Mouse (Mus musculus) right cerebral cortex, adult 2 months (tissue): ENCODE results near the gene Prss45.

Source experiments
- DNase-seq, 2 experiments: peaks; one replicate each; pipeline ENCODE4 v3.0.0; 2021 to 2022; ENCODE audit warnings: low spot score in 2 of 2

Prss45 gene

DNA sequence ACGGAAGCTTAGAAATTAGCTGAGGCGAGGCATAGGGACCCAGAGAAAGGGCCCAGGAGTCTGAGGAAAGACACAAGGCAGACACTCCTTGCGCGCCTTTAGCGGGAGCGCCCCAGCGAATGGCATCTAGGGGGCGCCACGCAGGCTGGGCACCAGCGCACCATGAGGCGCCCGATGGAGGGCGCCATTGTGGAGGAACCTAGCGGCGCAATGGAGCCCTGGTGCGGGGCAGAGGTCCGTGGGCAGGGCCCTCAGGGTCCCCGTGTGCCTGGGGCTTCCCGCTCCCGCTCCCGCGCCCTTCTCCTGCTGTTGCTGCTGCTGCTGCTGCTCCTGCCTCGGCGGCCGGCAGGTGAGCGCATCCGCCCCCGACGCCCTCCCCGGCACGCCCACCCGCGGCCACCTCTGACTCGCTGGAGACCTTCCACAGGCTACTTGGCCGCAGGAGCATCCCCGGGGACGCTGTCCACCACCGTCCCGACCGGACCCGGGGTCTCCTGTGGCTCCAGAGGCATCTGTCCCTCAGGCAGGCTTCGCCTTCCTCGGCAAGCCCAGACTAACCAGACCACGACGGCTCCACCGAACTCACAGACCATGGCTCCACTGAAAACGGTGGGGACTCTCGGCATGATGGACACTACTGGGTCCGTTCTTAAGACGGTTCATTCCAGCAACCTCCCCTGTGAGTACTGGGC lies 23.5 kb downstream of the Prss45 start, which contains the start of gene Prss50:
Gene Prss50, plus strand, starts transcription at position 187 of the 692 bp plus-strand sequence.
- no peak for DNase-seq

DNA sequence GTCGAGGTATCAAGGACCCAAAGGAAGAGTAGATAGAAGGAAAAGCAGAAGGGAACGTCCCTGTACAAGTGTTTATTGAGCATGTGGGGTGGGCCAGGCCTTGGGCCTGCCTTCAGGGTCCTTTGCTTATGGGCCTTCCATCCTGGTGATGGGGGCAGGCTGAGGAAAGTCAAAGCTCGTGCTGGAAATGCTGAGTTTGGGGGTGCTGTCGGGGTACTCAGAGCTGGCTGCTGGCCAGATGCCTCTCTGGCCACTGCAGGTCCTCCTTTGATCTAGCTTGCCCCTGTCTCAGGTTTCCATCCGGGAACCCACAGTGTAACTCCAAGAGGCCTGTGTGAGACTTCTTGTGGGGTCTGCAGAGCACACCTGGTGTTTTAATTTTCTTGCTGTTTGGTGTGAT lies 24.1 kb downstream of the Prss45 start:
- no peak for DNase-seq

DNA sequence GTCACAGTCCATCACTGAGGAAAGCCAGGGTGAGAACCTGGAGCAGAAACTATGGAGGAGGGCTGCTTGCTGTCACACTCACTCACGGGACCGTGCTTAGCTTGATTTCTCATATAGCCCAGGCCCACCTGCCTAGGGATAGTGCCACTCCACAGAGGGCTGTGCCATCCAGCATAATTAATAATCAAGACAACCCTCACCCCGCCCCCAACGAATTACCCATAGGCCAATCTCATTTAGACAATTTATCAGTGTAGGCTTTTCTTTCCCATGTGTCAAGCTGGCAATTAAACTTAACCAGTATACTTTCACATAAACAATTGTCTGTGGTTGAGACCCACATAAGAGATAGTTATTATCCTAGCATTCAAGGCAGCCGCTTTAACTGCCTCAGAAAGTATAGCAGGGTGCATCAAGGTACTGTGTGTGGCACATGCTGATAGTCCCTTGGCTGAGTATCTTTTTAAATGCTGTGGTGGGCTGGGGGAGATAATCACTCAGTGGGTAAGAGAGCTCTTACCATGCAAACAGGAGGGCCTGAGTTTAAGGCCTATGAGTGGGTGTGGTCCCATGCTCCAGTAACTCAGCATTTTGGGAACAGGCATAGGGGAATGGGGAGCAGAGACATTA lies 24.7 kb downstream of the Prss45 start:
- DNase-seq: no peak

DNA sequence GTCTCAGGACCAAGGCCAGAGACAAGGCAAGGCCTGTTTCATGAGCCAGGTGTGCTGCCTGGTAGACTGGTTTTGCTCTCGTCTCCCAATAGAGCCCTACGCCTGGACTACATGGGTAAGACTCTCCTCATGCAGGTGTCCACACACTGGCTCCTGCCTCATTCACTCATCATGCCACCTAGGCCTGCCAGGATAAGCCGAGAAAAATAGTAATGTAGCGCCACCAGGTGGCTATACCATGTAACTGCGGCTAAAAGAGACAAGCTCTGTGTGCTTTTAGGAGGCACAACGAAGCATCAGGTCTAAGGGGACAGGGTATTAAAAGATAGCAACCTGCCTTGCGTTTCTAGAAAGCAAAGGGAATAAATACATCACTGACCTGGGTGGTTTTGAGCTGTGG lies 36.6 kb downstream of the Prss45 start:
- peak; percentile 78 to 79 for DNase-seq

DNA sequence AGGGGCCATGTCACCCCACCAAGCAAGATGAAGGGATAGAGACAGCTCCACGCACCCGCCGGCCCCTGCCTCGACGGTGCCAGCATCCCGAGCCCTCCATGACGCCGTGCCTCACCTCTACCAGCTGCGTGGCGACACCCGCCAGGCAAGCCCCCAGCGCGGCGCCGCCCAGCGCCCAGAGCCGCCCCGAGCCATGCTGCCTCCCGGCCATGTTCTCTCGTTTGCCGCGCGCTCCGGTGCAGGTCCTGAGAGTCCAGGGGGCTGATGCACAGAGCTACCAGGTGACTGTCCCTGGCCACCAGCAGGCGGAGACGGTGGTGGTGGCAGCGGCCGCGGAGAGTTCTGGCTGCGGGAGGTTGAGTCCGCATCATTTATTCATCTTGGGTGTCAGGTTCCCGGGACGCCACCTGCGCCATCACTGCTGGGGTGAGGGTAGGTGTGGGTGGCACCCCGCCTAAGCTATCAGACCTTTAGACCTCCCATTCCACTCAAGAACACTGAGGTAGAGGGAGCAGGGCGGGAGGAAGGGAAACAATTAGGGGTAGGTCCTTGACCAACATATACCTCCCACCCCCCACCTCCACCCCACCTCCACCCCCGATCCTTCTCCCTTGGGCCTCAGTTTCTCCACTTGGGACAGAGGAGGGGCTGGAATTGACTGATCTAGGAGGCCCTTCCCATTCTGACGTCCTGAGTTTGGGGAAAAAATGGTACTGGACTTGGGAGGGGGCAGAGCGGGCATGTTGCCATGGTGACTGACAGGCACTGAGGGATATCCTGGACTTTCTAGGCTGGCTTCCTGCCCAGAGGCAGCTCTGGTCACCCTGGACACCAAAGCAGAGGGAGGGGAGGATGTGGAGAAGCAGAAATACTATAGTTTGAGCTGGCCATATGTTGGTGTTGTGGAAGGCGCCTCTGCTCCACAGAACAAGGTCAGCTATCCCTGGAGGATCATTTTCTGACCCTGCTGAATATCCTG lies 39.6 kb downstream of the Prss45 start:
- DNase-seq: peak; percentile 36 to 54

DNA sequence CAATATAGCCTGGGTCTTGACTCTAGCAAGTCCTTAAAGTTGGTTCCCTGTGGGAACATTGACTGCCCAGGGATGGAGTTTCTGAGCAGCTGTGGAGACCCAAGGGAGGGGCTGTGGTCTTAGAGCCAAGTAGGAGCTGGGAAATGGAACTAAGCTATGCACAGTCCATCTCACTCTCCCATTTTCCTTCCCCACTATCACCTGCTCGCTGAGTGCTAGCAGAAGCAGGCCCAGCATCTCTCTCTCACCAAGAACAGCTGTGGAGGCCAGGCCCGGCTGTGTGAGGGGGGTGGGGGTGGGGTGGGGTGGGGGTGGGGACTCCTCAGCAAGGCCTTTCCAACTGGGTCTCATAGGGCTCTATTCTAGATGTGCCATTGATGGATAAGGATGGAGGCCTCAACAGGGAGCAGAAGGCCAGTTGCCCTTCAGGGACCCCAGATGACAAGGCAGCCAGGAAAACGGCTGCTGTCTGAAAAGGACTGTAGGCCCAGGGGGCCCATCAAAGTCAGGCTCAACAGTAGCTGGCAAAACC lies 40.3 kb downstream of the Prss45 start:
- DNase-seq: no peak

DNA sequence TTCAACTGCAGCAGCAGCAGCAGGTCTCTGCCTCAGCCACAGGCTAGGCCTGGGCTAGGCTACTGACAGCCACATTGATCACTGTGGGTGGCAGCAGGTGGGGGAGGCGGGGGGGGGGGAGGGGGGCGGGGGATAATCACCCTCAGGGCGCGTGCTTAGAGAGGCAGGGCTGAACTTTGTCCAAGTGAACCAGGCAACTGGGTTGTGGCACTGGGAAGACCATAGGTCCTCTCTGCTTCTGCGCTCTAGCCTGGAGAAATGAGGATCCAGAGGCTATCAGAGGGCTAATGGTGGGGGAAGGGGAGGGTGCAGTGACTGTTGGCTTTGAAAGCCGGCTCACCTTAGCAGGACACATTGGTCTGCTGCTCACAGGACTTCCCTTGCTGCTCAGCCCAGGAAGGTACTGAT lies 40.9 kb downstream of the Prss45 start:
- no peak for DNase-seq

DNA sequence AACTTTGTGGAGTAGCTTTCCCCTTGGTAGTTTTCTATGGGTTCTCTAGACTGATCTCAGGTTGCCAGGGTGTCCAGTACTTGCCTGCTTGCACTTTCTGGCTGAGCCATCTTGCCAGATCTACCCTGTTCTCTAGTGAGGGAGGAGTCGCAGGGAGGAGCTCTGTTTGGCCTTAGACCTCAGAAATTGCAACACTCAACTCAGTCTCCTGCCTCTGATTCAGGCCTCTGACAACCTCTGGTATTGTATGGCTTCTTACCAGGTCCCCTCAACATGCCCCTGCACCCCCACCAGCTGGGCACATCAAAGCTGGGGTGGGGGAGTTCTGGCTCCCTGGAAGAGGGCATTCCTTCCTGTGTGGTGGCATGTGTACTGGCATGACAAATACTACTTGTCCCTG lies 43.0 kb downstream of the Prss45 start:
- DNase-seq: no peak

DNA sequence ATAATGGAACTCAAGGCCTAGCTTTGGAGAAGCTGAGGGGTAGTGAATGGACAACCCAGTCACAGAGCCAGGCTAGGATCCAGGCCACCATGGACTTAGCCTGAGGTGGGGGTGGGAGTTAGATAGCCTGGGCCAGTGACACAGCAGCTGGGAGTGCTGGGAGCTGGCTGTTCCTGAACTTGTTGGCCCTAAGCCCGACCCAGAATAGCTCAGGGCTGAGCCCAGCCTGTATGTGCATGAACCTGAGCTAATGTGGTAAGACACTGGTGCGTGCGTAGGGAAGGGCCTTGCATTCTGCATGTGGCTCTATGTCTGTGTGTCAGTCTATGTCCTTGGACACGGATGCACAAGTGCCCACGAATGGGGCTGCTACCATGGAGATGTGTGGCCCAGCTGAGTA lies 43.5 kb downstream of the Prss45 start:
- peak in 1 of 2 experiments; percentile 18 for DNase-seq

DNA sequence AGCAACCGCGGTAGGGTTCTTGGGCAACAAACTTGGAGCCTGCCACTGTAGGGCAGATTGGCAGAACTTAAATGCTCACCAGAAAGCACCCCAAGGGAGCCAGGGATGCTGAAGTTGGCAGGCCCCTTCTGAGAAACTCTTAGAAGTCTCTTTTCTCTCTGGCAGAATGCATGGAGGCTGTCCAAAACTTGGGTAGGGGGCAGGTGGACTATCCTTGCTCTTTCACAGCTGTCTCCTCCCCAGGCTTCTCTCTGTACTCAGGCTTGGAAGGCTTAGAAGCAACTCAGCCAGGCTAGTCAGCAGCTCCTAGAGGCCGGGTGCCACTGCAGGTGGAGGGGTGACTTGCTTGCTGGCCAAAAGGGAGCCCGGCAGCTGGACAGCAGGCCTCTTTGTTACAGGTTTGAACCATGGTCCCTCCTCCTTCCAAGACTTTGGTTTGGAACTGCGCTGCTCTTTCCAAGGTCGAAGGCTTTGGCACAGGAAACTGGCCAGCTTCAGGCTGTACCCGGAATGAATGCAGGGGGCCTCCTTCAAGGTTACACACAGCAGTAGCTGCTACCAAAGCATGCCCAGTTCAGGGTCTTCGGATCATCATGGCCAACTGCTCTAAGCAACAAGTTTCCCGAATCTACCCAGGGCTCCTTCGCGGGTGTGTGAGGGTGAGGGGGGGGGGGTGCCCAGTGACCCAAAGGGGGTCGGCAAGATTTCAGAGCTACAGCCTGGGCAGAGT lies 45.0 kb downstream of the Prss45 start, which contains the start of gene Als2cl:
Gene Als2cl, plus strand, starts transcription at position 680 of the 730 bp plus-strand sequence.
- DNase-seq: peak; percentile 15 to 25

DNA sequence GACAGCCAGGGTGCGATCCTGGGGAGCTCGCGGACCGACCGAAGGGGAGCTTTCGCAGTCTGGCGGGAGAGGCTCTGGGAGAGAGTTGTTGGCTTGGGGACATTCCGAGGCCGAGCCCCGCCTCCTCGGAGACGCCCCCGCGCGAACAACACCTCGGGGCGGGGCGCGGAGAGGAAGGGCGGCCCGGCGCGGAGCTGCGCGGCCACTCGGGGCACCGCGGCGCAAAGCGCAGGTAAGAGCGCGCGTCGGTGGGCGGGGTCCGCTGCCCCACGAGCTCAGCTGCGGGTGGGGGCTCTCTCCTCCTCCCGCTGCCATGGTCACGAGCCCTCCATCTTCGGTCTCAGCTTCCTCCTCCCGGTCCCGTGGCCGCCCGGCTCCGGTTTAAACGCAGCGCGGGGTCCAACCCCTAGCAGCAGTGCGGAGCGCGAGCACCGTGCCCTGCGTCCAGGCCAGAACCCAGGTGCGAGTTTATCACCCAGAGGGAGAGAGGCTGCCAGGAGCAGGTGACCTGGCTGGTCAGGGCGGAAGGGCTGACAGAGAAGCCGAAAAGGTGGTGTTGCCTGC lies 45.7 kb downstream of the Prss45 start, which contains the start of gene Tmie:
Gene Tmie, minus strand, starts transcription at position 116 of the 564 bp plus-strand sequence.
- DNase-seq: peak; percentile 14 to 18

DNA sequence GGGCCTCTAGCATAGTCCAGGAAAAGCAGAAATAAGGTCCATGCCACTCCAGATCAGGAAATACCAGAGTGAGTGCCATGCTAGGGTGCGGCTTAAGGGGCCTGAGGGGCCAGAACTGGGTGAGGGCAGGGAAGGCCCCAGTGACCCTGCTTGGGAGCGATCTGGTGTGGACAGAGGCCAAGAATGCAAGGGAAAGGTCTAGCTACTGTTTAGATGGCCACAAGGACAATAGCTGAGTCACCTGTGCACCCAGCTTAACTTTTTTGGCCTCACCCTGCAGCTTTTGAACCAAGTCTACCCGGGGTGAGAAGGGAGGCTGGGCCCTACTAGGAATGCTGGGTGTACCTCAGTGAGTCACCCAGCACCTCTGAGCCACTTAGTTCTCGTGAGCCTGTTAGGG lies 46.4 kb downstream of the Prss45 start:
- no peak for DNase-seq

DNA sequence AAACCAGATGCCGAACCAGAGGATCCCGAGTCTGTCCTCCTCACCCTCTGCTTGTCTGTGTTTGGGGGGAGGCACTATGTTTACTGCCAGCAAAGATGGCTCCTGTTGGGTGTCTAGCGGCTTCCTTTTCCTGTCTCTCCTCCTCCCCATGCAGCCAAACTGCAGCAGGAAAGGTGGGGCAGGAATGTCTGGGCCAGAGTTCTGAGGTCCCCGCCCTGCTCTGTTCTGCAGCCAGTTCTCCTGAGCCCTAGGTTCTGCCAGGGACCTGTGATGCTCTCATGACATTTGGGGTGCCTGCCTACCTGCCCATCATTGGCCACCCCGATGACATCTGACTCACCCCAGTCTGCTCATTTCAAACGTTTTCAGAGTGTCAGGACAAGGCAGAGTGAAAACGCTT lies 47.6 kb downstream of the Prss45 start:
- no peak for DNase-seq

DNA sequence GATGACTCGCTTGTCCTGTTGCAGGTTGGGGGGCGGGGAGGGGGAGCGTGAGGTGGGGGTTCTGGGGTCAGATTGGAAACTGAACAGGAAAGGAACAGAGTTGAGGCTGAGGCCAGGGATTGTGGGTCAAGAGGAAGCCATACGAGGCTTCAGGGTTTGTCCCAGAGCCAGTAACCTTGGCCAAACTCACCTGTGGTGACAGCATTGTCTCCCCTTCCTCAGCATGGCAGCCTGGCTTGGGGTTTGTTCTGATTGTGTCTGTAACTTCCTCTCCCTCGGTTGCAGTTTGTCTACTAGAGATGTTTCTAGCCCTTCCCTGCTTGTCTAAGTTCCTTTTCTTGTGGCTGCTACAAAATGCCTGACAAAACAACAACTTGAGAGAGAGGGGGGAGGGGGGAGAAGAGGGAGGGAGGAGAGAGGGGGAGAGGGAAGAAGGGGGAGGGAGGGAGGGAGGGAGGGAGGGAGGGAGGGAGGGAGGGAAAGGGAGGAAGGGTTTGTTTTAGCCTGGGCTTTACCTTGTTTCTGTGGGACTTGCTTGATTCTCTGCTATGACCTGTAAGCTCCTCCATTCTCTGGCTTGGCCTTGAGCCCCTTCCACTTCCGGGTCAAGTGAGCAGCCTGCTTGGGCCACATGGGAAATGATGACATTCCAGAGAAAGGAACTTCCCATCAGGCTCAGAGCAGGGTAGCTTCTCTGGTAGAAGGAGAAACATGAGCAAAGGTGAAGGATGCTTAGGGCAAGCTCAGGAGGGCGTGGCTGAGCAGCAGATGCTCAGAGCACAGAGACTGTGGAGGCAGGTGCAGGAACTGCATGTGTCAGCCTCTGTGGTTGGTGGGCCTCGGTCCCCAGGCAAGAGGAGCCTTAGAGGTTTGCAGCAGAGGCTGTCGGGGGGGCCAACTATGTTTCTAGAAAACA lies 53.3 kb downstream of the Prss45 start:
- no peak for DNase-seq

DNA sequence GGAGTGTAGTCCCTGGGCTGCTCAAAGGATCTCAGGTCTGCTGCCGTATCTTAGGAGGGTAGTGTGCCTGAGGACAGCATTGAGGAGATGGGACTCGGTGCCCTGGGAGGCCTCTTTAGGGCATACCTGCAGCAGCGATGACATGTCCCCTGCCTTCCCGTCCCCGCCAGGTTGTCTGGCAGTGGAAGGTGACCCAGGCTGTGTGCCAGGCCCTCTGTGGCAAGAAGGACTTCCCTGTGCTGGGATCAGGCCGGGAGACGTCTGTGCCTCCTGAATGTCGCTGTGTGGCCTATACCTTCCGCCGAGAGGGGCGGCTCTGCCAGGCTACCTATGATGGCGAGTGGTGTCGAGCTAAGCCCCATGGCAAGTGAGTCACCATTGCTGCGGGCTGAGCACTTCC lies 54.5 kb downstream of the Prss45 start:
- DNase-seq: no peak

DNA sequence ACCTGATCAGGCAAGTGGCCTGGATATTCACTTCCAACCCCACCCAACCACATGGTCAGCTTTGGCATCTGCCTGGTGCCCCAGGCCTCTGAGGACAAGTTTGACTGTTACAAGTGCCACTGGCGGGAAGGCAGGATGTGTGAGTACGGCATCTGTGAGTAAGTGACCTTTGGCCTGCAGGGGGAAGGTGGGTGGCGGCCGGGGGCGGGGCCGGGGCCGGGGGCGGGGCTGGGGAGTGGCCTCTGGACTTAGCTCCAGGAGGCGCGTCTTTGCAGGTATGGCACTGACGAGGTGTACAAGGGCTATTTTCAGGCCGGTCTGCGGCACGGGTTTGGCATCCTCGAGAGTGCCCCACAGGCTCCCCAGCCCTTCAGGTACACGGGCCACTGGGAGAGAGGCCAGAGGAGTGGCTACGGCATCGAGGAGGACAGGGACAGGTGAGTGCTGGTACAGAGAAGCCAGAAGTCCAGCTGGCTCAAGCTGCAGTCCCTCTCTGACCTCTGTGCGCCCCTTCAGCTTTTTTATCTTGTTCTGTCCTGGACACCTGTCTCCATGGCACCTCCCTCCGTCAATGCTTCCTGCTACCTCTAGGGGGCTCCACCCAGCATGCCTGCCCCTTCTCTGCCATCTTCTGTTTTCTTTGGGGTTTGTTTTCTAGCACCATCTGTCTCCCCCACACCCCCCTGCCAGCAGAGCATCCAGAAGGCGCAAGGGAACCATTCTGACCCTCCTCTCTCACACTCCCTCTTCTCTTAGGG lies 55.8 kb downstream of the Prss45 start:
- no peak for DNase-seq
